24 mouse cellular contexts compared by ENCODE assay signal in genomic region chr1:98545372-98545771, GRCm38 (mm10).
"Had no signal": no experiment of that assay in that cellular context is flagged by ENCODE, and none has a peak within 500 bp of the region (broad histone marks: within the 10 kb centered on the region; RNA-seq: fewer than 3 reads in every experiment).

No protein-coding gene starts in this region.

- ATAC-seq: hindbrain, postnatal 0 days; intestine, postnatal 0 days; liver, embryonic 12.5 days had no signal

- DNase-seq: gastrocnemius, adult 2 months; gastrocnemius, postnatal 10 days; gastrocnemius, postnatal 25 days; heart, adult 11 months; heart, adult 2 months; heart, postnatal 14 days; heart, postnatal 36 days; kidney, adult 18-20 months; kidney, adult 8-10 months; kidney, postnatal 10 days; kidney, postnatal 36 days; layer of hippocampus, adult 9-11 months; layer of hippocampus, postnatal 36 days; left cerebral cortex, postnatal 4 days had no signal

- H3K4me1 ChIP-seq: heart, embryonic 13.5 days; heart, embryonic 15.5 days; hindbrain, embryonic 13.5 days; hindbrain, embryonic 15.5 days; limb, embryonic 13.5 days; limb, embryonic 15.5 days; liver, embryonic 12.5 days had no signal

- H3K27ac ChIP-seq: gastrocnemius, adult 2 months; heart, adult 2 months; heart, embryonic 13.5 days; heart, embryonic 15.5 days; hindbrain, embryonic 13.5 days; hindbrain, embryonic 15.5 days; hindbrain, postnatal 0 days; limb, embryonic 13.5 days; limb, embryonic 15.5 days; liver, embryonic 12.5 days had no signal

- H3K9me3 ChIP-seq: heart, embryonic 13.5 days; heart, embryonic 15.5 days; hindbrain, embryonic 13.5 days; hindbrain, embryonic 15.5 days; limb, embryonic 13.5 days; limb, embryonic 15.5 days; liver, embryonic 12.5 days had no signal

- H3K36me3 ChIP-seq: heart, embryonic 13.5 days; heart, embryonic 15.5 days; hindbrain, embryonic 13.5 days; hindbrain, embryonic 15.5 days; limb, embryonic 13.5 days; limb, embryonic 15.5 days; liver, embryonic 12.5 days had no signal

- H3K9ac ChIP-seq: heart, embryonic 13.5 days; heart, embryonic 15.5 days; hindbrain, embryonic 13.5 days; hindbrain, embryonic 15.5 days; limb, embryonic 13.5 days; limb, embryonic 15.5 days; liver, embryonic 12.5 days had no signal

- H3K27me3 ChIP-seq: heart, embryonic 13.5 days; heart, embryonic 15.5 days; hindbrain, embryonic 13.5 days; hindbrain, embryonic 15.5 days; limb, embryonic 13.5 days; limb, embryonic 15.5 days; liver, embryonic 12.5 days had no signal

- H3K4me3 ChIP-seq: gastrocnemius, adult 2 months; heart, adult 2 months; heart, embryonic 13.5 days; heart, embryonic 15.5 days; hindbrain, embryonic 13.5 days; hindbrain, embryonic 15.5 days; limb, embryonic 13.5 days; limb, embryonic 15.5 days; liver, embryonic 12.5 days had no signal

- H3K4me2 ChIP-seq: heart, embryonic 11.5 days; heart, embryonic 13.5 days; heart, embryonic 15.5 days; hindbrain, embryonic 13.5 days; hindbrain, embryonic 15.5 days; limb, embryonic 13.5 days; limb, embryonic 15.5 days; liver, embryonic 12.5 days had no signal
